Mouse (Mus musculus) ES-E14 (cell line): ENCODE data around the gene Slc2a12.

Experiments
- CHD2 ChIP-seq: IDR thresholded peaks from 2 replicates; pipeline ENCODE4 v1.6.1; 2014; ENCODE audit warnings: mild to moderate bottlenecking, low read depth, low read length, inconsistent platforms
- HCFC1 ChIP-seq: IDR thresholded peaks from 2 replicates; pipeline ENCODE4 v1.6.1; 2012; ENCODE audit warnings: low read length, inconsistent platforms, borderline replicate concordance; ENCODE audit not compliant: insufficient read depth
- ZC3H11A ChIP-seq: IDR thresholded peaks from 2 replicates; pipeline ENCODE4 v1.6.1; 2012; ENCODE audit warnings: low read depth, mild to moderate bottlenecking, inconsistent platforms, low read length, borderline replicate concordance
- ZNF384 ChIP-seq: IDR thresholded peaks from 2 replicates; pipeline ENCODE4 v1.6.1; 2012; ENCODE audit warnings: low read depth, low read length, inconsistent platforms

GRCm38 (mm10) chr10:22710173-22710777 lies 65.5 kb downstream of the Slc2a12 start:
- TF ChIP-seq CHD2 (no peak), ZC3H11A (0 out of 2 replicates have a peak, but pooled peaks have one; percentile 15), HCFC1 (no peak), ZNF384 (no peak)
